Mouse (Mus musculus) layer of hippocampus, postnatal 36 days (tissue): Measurements from ENCODE around the gene Teddm1a. TPM values are rescaled to one million over a fixed set of nuclear protein-coding genes. Genes with fewer than 3 reads are reported as not detected.

Experiments used
- DNase-seq, 2 experiments: peaks; one replicate each; pipeline ENCODE4 v3.0.0; 2022
- microRNA-seq, 2 experiments: library from miRNA; unstranded; fragments of <30 nt; microRNA quantifications; one replicate each; pipeline ENCODE4 v1.2.0; 2021
- total RNA-seq, 2 experiments: library from RNA; stranded (reverse); gene quantifications; 2 replicates each; pipeline ENCODE4 v1.2.3; 2021

The Teddm1a gene
- total RNA-seq, 2 experiments from 2014 or later: not detected

DNA sequence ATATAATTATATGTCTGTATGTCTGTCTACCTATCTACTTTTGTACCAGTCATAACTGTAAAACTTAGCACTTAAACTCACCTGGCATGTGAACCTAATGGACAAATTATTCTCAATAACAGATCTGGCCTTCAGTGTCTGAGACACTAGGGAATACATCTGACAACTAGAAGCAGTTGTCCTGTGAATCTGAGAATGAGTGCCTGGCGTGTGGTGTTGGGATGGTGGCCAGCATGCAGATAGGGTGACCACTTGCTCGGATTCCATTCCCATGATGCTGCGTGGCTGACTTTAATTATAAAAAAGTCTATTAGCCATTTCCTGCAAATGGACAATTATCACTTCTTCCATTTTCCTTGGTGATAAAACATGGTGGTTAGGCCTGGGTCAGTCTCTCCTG is 14.3 kb downstream of the Teddm1a start:
- DNase-seq: no peak

- no peak for DNase-seq
Observed at GRCm38 (mm10) chr1:153908208-153908607, 16.7 kb downstream of the Teddm1a start.

GRCm38 (mm10) chr1:153908741-153909140 is 17.2 kb downstream of the Teddm1a start:
- no peak for DNase-seq

DNA sequence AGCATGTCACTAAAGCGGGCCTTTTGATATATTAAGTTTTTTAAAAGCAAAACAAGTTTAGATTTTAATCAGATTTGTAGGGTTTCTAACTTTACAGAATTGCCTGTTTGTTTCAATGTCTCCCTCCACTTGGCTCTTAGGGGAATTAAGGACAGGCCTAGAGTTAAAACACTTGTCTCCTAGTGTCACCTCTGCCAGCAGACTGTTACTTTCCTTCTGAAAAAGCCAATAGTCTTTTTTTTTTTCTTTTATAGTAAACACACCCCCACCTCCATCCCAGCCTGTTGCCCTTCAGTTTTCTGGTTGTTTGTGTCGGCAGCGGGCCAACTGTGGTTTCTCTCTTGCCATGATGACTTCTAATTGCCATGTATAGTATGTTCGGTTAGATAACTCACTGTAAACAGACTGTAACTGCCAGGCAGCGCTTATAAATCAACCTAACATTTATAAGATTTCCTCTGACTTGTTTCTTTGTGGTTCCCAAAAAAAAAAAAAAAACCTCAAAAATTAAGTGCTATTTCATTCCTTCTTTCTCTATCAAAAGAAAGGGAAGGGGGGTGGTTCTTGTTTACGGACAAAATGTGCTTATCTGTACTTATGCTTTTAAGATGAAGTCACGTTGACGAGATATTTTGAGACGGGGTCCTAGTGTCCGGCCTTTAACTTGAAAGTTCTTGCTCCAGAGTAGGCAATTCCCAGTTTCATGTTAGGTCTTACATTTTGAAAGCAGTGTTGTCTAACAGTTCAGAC is 17.8 kb downstream of the Teddm1a start:
- DNase-seq: no peak

GRCm38 (mm10) chr1:153909963-153910291 is 18.4 kb downstream of the Teddm1a start:
- DNase-seq: no peak

DNA sequence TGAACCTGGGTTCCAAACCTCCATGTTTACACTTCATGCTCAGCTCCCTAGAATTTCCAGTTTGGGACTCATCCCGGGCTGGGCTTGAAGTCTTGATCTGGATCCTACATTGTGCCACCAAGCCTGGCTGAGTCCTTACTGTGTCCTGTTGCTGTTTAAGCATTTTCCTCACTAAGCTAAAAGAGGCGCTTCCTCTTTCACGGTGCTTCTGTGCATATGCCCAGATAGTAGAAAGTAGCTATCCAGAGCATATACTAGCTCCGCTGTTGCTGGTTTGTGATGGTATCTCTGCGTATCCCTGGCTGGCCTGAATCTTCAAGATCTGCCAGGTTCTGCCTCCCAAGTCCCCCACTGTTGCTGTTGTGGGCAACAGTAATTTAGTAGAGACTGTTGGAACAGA is 18.9 kb downstream of the Teddm1a start:
- DNase-seq: no peak

- no peak for DNase-seq
Observed at GRCm38 (mm10) chr1:153911276-153911795, 19.8 kb downstream of the Teddm1a start.

DNA sequence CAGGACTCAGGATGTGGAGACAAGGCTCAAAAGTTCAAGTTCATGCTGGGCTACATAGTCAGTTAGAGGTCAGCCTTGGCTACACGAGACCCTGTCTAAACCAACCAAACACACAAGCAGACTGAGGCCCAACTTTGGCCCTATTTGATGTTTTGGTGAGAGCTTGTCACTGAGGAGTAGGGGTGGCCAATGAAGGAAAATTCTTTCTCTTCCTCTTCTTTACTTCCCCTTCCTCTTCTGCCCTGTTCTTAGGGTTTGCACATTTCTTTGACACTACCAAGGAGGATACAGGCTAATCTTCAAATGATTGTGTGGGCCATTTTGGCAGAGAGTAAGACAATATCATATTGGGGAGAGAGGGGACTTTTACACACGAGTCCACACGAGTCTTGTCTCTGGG is 22.3 kb downstream of the Teddm1a start:
- no peak for DNase-seq

- no peak for DNase-seq
Observed at GRCm38 (mm10) chr1:153918521-153919206, 27.1 kb downstream of the Teddm1a start.

DNA sequence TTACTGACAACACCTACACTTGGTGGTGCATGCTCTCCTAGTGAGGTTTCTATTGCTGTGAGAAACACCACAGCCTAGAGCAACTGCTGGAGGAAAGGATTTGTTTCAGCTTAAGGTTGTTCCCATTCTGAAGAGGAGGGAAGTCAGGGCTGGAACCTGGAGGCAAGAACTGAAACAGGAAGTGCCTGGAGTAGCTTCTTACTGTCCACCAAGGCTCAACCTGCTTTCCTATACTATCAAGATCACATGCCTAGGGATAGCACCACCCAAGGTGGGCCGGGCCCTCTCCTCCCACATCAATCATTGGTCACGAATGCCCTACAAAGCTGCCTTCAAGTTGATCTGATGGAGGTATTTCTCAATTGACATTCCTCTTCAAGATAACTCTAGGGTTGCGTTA is 30.1 kb downstream of the Teddm1a start:
- no peak for DNase-seq

GRCm38 (mm10) chr1:153922571-153923021 is 31.1 kb downstream of the Teddm1a start:
- DNase-seq: no peak

DNA sequence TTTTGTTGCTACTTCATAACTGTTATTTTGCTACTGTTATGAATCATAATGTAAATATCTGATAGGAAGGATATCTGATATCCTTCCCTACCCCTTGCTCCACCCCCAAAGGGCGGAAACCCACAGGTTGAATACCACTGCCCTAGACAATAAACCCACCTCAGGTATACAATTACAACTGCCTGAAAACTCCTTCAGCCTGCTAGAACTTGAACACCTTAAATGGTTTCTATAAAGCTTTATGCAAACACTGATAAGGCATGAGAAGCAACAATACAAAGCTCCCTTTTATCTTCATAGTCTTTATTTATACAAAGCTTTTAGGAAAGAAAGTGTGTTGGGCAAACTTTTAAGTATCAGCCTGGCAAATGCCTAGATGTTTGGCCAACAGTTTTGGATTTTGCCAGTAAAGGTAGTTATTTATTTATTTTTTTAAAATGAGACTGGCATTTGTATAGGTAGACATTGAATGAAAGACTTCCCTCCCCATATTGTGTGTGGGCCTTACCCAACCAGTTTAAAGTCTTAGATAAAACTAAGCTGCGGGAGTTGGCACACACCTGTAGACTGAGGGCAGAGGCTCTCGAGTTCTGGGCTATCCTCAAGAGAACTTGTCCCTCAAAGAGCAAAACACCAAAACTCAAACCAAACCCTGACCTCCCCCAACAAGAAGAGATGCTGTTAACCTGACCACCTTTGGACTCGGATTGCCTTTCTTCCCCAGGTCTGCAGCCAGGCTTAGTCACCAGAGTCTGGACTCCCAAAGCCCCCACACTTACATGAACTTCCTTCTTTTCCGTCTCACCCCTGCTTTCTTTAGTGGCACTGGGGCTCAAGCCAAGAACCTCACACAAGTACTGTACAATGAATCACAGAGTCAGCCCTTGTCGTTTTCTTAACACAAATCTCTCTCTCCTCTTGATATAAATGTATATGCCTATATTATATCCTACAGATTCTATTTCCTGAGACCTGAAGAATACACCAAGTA is 33.1 kb downstream of the Teddm1a start:
- no peak for DNase-seq

- DNase-seq: no peak
Observed at GRCm38 (mm10) chr1:153930431-153930830, 38.9 kb downstream of the Teddm1a start.

- no peak for DNase-seq
Observed at GRCm38 (mm10) chr1:153933772-153934171, 42.2 kb downstream of the Teddm1a start.

DNA sequence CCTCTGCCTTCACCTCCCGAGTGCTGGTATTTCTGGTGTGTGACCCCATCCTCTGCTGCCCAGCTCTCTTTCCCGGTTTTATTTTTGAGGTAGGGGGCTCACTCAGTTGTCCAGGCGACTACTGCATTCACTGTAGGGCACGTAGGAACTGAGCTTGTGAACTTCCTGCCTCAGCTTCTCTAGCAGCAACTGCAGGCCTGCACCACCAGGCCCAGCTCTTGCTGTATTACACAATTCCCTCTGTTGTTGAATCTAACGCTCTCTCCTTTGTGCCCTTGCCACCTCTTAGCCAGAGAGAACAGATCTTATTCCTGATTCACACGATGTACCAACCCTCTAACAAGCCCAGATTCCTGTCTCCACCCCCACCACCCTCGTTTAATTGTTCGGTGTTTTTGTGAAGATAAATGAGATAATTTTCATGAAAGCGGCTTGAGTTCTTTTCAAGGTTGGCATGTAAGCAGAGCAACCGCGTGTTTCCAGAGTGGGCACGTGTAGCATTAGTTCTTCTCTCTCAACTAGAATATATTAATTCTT is 44.4 kb downstream of the Teddm1a start:
- DNase-seq: no peak

DNA sequence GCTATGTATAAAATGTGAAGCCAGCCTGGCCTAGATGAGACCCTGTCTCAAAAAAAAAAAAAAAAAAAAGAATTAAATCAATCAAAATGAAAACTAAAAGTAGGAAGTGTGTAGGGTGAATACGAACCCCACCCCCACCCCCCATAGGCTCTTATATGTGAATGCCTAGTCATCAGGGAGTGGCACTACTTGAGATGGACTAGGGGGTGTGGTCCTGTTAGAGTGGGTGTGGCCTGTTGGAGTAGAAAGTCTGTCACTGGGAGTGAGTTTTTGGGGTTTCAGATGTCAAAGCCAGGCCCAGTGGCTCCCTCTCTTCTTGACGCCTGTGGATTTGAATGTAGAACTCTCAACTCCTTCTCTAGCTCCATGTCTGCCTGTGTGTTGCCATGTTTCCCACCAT is 45.5 kb downstream of the Teddm1a start:
- DNase-seq: no peak

DNA sequence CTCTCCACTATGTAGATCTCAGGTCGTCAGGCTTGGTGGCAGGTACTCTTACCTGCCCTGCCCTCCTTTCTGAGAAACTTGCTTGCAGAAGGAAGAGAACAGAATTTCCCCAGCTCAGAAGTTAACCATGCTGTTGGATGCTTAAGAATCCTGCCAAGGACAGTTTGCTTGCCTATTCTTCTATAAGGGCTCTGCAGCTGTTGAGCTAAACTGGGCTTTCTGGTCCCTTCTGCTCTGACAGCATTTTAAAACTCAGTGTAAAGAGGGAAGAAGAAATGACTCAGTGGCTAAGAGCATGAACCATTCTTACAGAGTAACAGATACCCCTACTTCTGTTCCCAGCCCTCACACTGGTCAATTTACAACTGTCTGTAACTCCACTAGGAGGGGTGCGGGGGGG is 49.4 kb downstream of the Teddm1a start:
- DNase-seq: no peak

Small RNA genes lying within 50 kb of the gene (microRNA-seq; reads per million reads assigned to microRNA genes)
- gene Mir8114: 11.3 to 18.8 reads per million in 2 experiments

Other genes with a start within 250 kb of the Teddm1a start
- gene Rgs8, start 238.7 kb upstream of the Teddm1a start, total RNA-seq: 10 to 100 TPM; 76.1 to 76.4 TPM
- gene Rgs16, start 151.4 kb upstream of the Teddm1a start, total RNA-seq: 1 to 10 TPM; 6.4 to 7.0 TPM
- 1 to 10 TPM; 5.9 to 6.8 TPM for gene Rnasel, start 142.3 kb upstream of the Teddm1a start, total RNA-seq
- gene Rgsl1, start 47.6 kb upstream of the Teddm1a start, total RNA-seq: 1 to 10 TPM in 1 of 2 experiments, under 1 TPM in 1; 0.82 to 1.3 TPM
- gene Teddm1b, start 17.4 kb upstream of the Teddm1a start, total RNA-seq: under 1 TPM in 1 of 2 experiments, not detected in 1; 0.20 TPM
- gene Glul, start 8.2 kb downstream of the Teddm1a start, total RNA-seq: 1,000 to 10,000 TPM; 1,756 to 1,813 TPM
- gene Teddm2, start 8.5 kb downstream of the Teddm1a start, total RNA-seq: 1 to 10 TPM; 2.2 to 2.8 TPM